Mouse (Mus musculus): ENCODE data around the gene Rell1. TPM values are rescaled to one million over a fixed set of nuclear protein-coding genes. Genes with fewer than 3 reads are reported as not detected.

Rell1 gene
- polyA plus RNA-seq, 1 experiment from 2014 or later = 9.0 TPM

- Histone ChIP-seq H3K4me3 (ENCODE audit: low read depth, low read length) (no peak overlapping the region), H3K9ac (ENCODE audit: low read depth, low read length) (no peak overlapping the region), H3K4me1 (replicated peaks; ENCODE audit: control insufficient read depth, insufficient read depth, low read length) (peaks cover 3% of the 10 kb centered on the region; the same call in 1 of the 2 replicates), H3K36me3 (ENCODE audit: control insufficient read depth, insufficient read depth, low read length) (no peaks in the 10 kb centered on the region), H3K4me2 (no peak overlapping the region), H3K27me3 (replicated peaks; ENCODE audit: control insufficient read depth, insufficient read depth, low read length) (no peaks in the 10 kb centered on the region), H3K27ac (ENCODE audit: low read depth, low read length) (no peak overlapping the region), H3K9me3 (ENCODE audit: control insufficient read depth, low read length) (no peaks in the 10 kb centered on the region)
- 85% methylated on average over 2 of the region's 2 CpGs for WGBS
- no peak for ATAC-seq (replicated peaks; ENCODE audit: low FRiP score)
- DNase-seq (ENCODE audit: low spot score) = no peak
Observed at GRCm38 (mm10) chr5:63970991-63971390, 2.3 kb upstream of the Rell1 start.

GRCm38 (mm10) chr5:63970281-63970732 is 1.6 kb upstream of the Rell1 start:
- H3K4me1 ChIP-seq (replicated peaks; ENCODE audit: control insufficient read depth, insufficient read depth, low read length) = peaks cover 3% of the 10 kb centered on the region; the same call in 1 of the 2 replicates
- DNase-seq (ENCODE audit: low spot score) = peak; percentile 46
- no peak overlapping the region for H3K4me3 ChIP-seq (ENCODE audit: low read depth, low read length)
- H3K36me3 ChIP-seq (ENCODE audit: control insufficient read depth, insufficient read depth, low read length) = no peaks in the 10 kb centered on the region
- no peak overlapping the region for H3K9ac ChIP-seq (ENCODE audit: low read depth, low read length)
- 0 out of 2 replicates have a peak overlapping the region, but pooled peaks have one; percentile 6 for H3K27ac ChIP-seq (ENCODE audit: low read depth, low read length)
- no peak for ATAC-seq (replicated peaks; ENCODE audit: low FRiP score)
- WGBS = 13% methylated on average over 7 of the region's 7 CpGs
- H3K27me3 ChIP-seq (replicated peaks; ENCODE audit: control insufficient read depth, insufficient read depth, low read length) = no peaks in the 10 kb centered on the region
- H3K9me3 ChIP-seq (ENCODE audit: control insufficient read depth, low read length) = no peaks in the 10 kb centered on the region
- peak overlapping the region; percentile 18 for H3K4me2 ChIP-seq

GRCm38 (mm10) chr5:63969476-63970112 is 897 bp upstream of the Rell1 start:
- H3K4me2 ChIP-seq = peak overlapping the region; percentile 75
- peak overlapping the region; percentile 73 for H3K4me3 ChIP-seq (ENCODE audit: low read depth, low read length)
- H3K36me3 ChIP-seq (ENCODE audit: control insufficient read depth, insufficient read depth, low read length) = no peaks in the 10 kb centered on the region
- H3K27ac ChIP-seq (ENCODE audit: low read depth, low read length) = peak overlapping the region; percentile 9; the same call in 1 of the 2 replicates
- no peak for ATAC-seq (replicated peaks; ENCODE audit: low FRiP score)
- peaks cover 6% of the 10 kb centered on the region; the same call in 1 of the 2 replicates for H3K4me1 ChIP-seq (replicated peaks; ENCODE audit: control insufficient read depth, insufficient read depth, low read length)
- DNase-seq (ENCODE audit: low spot score) = no peak
- H3K27me3 ChIP-seq (replicated peaks; ENCODE audit: control insufficient read depth, insufficient read depth, low read length) = no peaks in the 10 kb centered on the region
- no peak overlapping the region for H3K9ac ChIP-seq (ENCODE audit: low read depth, low read length)
- H3K9me3 ChIP-seq (ENCODE audit: control insufficient read depth, low read length) = no peaks in the 10 kb centered on the region
- 24% methylated on average over 5 of the region's 5 CpGs for WGBS

GRCm38 (mm10) chr5:63967591-63968141 is 1.0 kb downstream of the Rell1 start:
- ATAC-seq (replicated peaks; ENCODE audit: low FRiP score) = no peak
- no peak overlapping the region for H3K27ac ChIP-seq (ENCODE audit: low read depth, low read length)
- 7% methylated on average over 12 of the region's 12 CpGs for WGBS
- H3K27me3 ChIP-seq (replicated peaks; ENCODE audit: control insufficient read depth, insufficient read depth, low read length) = no peaks in the 10 kb centered on the region
- DNase-seq (ENCODE audit: low spot score) = no peak
- peak overlapping the region; percentile 73 for H3K4me3 ChIP-seq (ENCODE audit: low read depth, low read length)
- H3K4me2 ChIP-seq = peak overlapping the region; percentile 75
- H3K36me3 ChIP-seq (ENCODE audit: control insufficient read depth, insufficient read depth, low read length) = no peaks in the 10 kb centered on the region
- H3K4me1 ChIP-seq (replicated peaks; ENCODE audit: control insufficient read depth, insufficient read depth, low read length) = 0 out of 2 replicates have a peak, but pooled peaks cover 3% of the 10 kb centered on the region
- H3K9ac ChIP-seq (ENCODE audit: low read depth, low read length) = peak overlapping the region; percentile 73
- no peaks in the 10 kb centered on the region for H3K9me3 ChIP-seq (ENCODE audit: control insufficient read depth, low read length)

- Histone ChIP-seq H3K4me3 (ENCODE audit: low read depth, low read length) (no peak overlapping the region), H3K4me2 (no peak overlapping the region), H3K27ac (ENCODE audit: low read depth, low read length) (no peak overlapping the region), H3K27me3 (replicated peaks; ENCODE audit: control insufficient read depth, insufficient read depth, low read length) (no peaks in the 10 kb centered on the region), H3K4me1 (replicated peaks; ENCODE audit: control insufficient read depth, insufficient read depth, low read length) (0 out of 2 replicates have a peak, but pooled peaks cover 3% of the 10 kb centered on the region), H3K9me3 (ENCODE audit: control insufficient read depth, low read length) (no peaks in the 10 kb centered on the region), H3K9ac (ENCODE audit: low read depth, low read length) (no peak overlapping the region), H3K36me3 (ENCODE audit: control insufficient read depth, insufficient read depth, low read length) (no peaks in the 10 kb centered on the region)
- DNase-seq (ENCODE audit: low spot score) = no peak
- ATAC-seq (replicated peaks; ENCODE audit: low FRiP score) = no peak
- WGBS = 68% methylated on average over 4 of the region's 4 CpGs
Observed at GRCm38 (mm10) chr5:63966379-63966778, 2.3 kb downstream of the Rell1 start.

GRCm38 (mm10) chr5:63965946-63966345 is 2.8 kb downstream of the Rell1 start:
- Histone ChIP-seq H3K36me3 (ENCODE audit: control insufficient read depth, insufficient read depth, low read length) (no peaks in the 10 kb centered on the region), H3K9me3 (ENCODE audit: control insufficient read depth, low read length) (no peaks in the 10 kb centered on the region), H3K27ac (ENCODE audit: low read depth, low read length) (no peak overlapping the region), H3K9ac (ENCODE audit: low read depth, low read length) (no peak overlapping the region), H3K4me1 (replicated peaks; ENCODE audit: control insufficient read depth, insufficient read depth, low read length) (0 out of 2 replicates have a peak, but pooled peaks cover 3% of the 10 kb centered on the region), H3K4me2 (no peak overlapping the region), H3K4me3 (ENCODE audit: low read depth, low read length) (no peak overlapping the region), H3K27me3 (replicated peaks; ENCODE audit: control insufficient read depth, insufficient read depth, low read length) (no peaks in the 10 kb centered on the region)
- 82% methylated on average over 1 of the region's 1 CpGs for WGBS
- DNase-seq (ENCODE audit: low spot score) (no peak), ATAC-seq (replicated peaks; ENCODE audit: low FRiP score) (no peak)

GRCm38 (mm10) chr5:63964576-63964975 is 4.1 kb downstream of the Rell1 start:
- 65% methylated on average over 8 of the region's 8 CpGs for WGBS
- H3K4me3 ChIP-seq (ENCODE audit: low read depth, low read length) = no peak overlapping the region
- 0 out of 2 replicates have a peak, but pooled peaks cover 3% of the 10 kb centered on the region for H3K4me1 ChIP-seq (replicated peaks; ENCODE audit: control insufficient read depth, insufficient read depth, low read length)
- H3K27me3 ChIP-seq (replicated peaks; ENCODE audit: control insufficient read depth, insufficient read depth, low read length) = no peaks in the 10 kb centered on the region
- no peaks in the 10 kb centered on the region for H3K36me3 ChIP-seq (ENCODE audit: control insufficient read depth, insufficient read depth, low read length)
- no peak overlapping the region for H3K9ac ChIP-seq (ENCODE audit: low read depth, low read length)
- H3K4me2 ChIP-seq = no peak overlapping the region
- H3K27ac ChIP-seq (ENCODE audit: low read depth, low read length) = no peak overlapping the region
- DNase-seq (ENCODE audit: low spot score) (no peak), ATAC-seq (replicated peaks; ENCODE audit: low FRiP score) (no peak)
- no peaks in the 10 kb centered on the region for H3K9me3 ChIP-seq (ENCODE audit: control insufficient read depth, low read length)

- 80% methylated on average over 10 of the region's 10 CpGs for WGBS
- no peak for DNase-seq (ENCODE audit: low spot score)
Observed at GRCm38 (mm10) chr5:63961726-63962125, 7.0 kb downstream of the Rell1 start.

GRCm38 (mm10) chr5:63960565-63960964 is 8.1 kb downstream of the Rell1 start:
- WGBS = 92% methylated on average over 10 of the region's 10 CpGs
- DNase-seq (ENCODE audit: low spot score) (no peak), ATAC-seq (replicated peaks; ENCODE audit: low FRiP score) (no peak)
- H3K9me3 ChIP-seq (ENCODE audit: control insufficient read depth, low read length) = no peaks in the 10 kb centered on the region
- H3K4me3 ChIP-seq (ENCODE audit: low read depth, low read length) = no peak overlapping the region
- H3K27ac ChIP-seq (ENCODE audit: low read depth, low read length) = no peak overlapping the region
- no peak overlapping the region for H3K4me2 ChIP-seq
- no peaks in the 10 kb centered on the region for H3K27me3 ChIP-seq (replicated peaks; ENCODE audit: control insufficient read depth, insufficient read depth, low read length)
- no peaks in the 10 kb centered on the region for H3K36me3 ChIP-seq (ENCODE audit: control insufficient read depth, insufficient read depth, low read length)
- H3K4me1 ChIP-seq (replicated peaks; ENCODE audit: control insufficient read depth, insufficient read depth, low read length) = 0 out of 2 replicates have a peak, but pooled peaks cover 3% of the 10 kb centered on the region
- no peak overlapping the region for H3K9ac ChIP-seq (ENCODE audit: low read depth, low read length)

More at GRCm38 (mm10) chr5:63961726-63962125, 7.0 kb downstream of the Rell1 start:
- ATAC-seq (replicated peaks; ENCODE audit: low FRiP score) = no peak
- Histone ChIP-seq H3K27ac (ENCODE audit: low read depth, low read length) (no peak overlapping the region), H3K9me3 (ENCODE audit: control insufficient read depth, low read length) (no peaks in the 10 kb centered on the region), H3K36me3 (ENCODE audit: control insufficient read depth, insufficient read depth, low read length) (no peaks in the 10 kb centered on the region), H3K4me3 (ENCODE audit: low read depth, low read length) (no peak overlapping the region), H3K4me1 (replicated peaks; ENCODE audit: control insufficient read depth, insufficient read depth, low read length) (0 out of 2 replicates have a peak, but pooled peaks cover 3% of the 10 kb centered on the region), H3K9ac (ENCODE audit: low read depth, low read length) (no peak overlapping the region), H3K4me2 (no peak overlapping the region), H3K27me3 (replicated peaks; ENCODE audit: control insufficient read depth, insufficient read depth, low read length) (no peaks in the 10 kb centered on the region)
